Mouse (Mus musculus): ENCODE measurements around the gene Slc35c2.

GRCm38 (mm10) chr2:165301409-165301808, 13.7 kb upstream of the Slc35c2 start:
- TF ChIP-seq CTCF (IDR thresholded peaks at IDR 0.05; ENCODE audit: extremely low read depth, insufficient read length, insufficient replicate concordance, low read depth, low read length): no peak
- TF ChIP-seq POLR2A (IDR thresholded peaks at IDR 0.05; ENCODE audit: low read depth, low read length): no peak
